Mouse (Mus musculus) embryo, embryonic 11 days (tissue): ENCODE results near the gene Rab7b.

Experiments
- DNase-seq: peaks from one replicate; pipeline ENCODE4 v3.0.0-alpha.2; 2015

The Rab7b gene

DNA sequence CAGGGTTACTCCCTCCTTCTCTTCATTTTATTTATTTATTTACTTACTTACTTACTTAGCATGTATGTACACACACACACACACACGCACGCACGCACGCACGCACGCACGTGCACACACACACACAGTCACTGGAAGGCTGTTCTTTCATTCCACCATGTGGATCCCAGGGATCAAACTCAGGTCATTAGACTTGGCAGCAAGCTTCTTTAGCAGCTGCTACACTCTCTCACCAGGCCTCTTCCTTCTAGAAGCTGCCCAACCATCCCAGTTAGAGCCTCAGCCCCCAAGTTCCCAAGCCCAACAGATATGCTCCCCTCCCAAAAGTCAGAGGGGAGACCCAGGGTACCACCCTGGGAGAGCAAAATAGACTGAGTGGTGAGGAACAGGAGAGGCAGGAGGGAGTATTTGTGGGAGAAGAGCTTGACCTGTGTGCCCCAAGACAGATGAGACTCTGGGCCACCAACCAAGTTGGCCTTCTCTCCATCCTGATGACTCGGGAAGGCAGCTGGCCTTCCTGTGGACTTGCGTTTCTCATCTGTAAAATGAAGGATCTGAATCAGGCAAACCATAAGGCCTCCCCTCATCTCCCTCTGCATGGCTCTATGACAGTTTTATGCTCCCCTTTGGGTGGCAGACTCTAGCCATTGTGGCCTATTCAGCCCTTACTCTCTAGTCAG is 51.1 kb downstream of the Rab7b start:
- DNase-seq = no peak

DNA sequence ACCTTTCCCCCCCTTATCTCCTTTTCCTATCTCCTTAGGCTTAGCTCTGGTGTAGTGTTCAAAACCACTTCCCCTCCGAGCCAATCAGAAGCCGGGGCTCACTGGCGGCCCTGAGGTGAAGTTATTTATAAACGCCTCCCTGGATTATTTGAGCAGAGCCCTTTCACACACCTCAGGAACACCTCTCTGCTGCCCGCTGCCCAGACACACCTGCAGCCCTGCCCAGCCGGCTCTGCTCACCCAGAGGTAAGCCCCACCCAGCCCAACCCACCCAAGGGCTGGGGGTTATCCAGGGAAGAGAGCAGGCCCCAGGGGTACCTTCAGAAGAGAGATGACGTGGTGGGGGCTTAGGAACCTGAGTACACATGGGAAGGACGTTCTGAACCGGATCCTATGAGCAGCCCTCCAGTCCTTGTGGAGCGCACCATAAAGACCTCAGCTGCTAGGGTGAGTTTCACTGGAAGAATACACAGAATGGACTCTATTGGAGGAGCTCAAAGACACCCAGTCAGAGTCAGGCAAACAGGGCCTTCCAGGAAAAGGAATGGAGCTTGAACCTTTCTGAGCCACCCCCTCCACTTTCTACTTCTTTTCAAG is 55.5 kb downstream of the Rab7b start, which contains the start of gene Slc26a9:
Gene Slc26a9, plus strand, starts transcription at position 155 of the 597 bp plus-strand sequence.
- DNase-seq = no peak

DNA sequence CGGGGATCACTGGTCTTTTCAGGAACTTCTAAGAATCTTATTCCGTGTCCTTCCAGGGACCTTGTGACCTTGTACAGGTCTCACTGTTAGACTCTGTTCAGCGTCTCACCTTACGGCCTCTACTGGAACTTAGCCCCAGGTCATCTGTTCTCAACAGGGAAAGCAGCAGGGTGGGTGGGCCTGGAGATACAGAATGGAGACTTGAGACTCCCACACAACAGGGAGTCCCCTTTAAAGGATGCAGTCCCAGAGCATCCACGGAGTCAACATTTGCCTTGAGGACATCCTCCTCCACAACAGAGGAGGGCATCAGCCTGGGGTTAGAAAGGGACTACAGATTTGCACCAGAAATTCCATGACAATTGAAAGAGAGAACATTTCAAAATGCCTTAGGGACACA is 56.9 kb downstream of the Rab7b start:
- DNase-seq = no peak

DNA sequence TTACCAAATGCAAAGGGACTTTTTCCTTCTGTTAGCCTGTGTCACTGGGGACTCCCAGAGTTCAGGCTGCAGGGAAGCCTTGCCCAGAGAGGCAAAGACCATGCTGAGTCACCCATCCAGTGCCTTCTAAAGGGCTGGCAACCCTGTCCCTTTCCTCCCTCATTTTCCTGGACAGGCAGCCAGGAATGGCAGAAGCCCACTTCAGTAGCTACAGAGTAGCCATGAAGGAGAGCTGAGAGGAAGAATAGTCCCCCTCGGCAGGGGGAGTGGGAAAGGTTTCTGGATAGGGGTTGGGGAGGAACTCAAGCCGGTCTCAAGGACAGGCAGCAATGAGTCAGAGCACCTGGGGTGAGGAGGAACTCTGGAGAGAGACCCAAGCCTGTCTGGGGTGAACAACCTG is 59.3 kb downstream of the Rab7b start:
- DNase-seq = no peak

DNA sequence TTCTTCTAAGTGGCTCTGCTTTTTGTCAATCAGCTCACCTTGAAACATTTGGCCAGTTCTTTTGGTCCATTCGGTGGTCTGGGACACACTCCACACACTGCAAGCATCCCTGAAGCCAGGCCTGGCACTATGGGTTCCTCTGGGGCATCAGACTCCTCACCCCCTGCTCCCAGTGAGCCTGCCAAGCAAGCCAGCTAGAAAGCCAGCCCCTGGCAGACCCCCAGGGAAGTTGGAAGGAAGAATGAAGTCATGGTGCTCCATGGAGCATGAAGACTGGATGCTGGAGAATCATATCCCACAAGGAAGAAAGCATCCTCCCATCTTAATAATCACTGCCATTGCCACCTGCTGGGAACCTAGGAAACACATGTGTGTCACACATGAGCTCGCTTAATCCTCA is 60.1 kb downstream of the Rab7b start:
- DNase-seq = no peak

DNA sequence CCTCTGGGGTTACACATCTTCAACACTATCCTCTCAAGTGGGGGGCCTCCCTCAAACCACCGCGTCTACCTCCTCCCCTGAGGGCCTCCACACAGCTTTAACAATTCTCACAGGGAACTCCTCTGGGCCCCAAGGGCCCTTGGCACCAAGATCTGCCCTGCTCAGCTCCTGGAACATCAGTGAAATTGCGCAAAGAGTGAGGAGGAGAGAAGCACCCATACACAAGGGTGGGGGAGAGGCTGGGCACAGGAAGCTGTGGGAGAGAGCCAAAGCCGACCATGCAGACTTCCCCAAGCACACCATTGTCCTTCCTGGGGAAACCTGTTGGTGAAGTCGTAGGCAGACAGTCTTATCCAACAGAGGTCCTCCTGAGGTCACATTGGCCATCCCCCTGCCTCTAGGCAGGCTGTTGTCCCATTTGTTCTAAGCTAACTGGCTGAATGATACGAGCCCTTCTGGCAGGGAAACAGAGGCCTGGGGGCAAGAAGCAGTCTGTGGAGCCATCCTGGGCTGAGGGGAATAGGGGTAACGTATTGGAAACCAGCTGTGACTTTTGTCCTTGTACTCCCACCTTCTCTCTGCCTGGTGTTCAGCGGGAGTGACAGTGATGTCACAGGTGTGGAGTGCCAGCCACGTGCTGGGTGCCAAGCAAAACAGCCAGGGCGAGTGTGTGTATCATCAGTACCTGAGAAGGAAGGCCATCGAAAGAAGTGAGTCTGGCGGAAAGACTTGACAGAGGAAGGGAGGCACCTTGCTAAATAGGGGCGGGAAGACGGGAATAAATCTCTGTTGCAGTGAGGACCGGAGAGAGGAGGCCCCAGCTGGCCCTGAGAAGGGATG is 61.4 kb downstream of the Rab7b start:
- no peak for DNase-seq

DNA sequence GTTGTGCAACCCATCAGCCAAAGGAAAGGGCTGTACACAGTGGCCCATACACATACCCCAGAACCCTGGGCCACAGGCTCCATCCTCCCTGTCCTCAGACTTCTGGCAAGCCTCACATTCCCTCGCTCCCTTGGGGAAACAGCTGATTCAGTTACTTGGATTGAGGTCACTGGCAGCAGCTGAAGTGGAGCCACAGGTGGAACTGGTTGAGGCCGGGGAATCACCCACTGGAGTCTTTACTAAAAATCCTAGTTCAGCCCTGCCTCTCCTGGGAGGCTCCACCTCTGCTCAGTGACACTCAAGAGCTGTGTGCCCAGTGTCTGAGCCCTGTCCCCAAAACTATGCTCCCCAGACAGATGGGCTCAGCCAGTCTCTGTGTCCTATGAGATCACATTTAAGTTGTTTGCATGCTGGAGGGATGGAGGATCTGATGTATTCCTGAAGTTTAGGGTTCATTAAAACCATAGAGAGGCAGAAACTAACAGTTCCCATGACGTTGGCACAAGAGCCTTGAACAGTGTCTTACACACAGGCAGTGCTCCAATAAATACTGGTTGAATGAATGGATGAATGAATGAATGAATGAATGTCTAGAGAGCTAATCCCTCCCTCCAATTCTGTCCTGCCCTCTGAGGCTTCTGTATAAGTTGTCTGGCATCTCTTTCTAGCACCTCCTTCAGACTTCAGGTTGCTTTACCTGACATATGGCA is 62.8 kb downstream of the Rab7b start:
- DNase-seq = peak; percentile 17

DNA sequence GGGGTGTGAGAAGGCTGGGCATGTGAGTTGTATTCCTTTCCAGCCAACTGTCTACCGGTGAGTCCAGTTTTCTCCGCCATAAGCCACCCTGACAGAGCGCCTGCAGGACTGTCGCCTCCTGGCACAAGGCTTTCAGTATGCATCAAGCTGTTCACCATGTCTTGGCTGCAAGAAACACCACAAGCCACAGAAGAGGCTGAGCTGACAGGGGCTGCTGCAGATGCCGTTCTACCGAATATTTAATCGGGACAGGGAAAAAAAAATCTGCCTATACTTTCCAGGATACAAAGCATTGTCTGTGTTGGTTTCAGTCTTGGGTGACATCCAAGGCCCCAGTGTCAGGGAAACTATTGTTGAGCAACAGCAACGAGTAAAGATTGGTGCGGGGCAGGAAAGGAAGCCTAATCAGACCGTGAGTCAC is 63.4 kb downstream of the Rab7b start:
- DNase-seq = no peak

DNA sequence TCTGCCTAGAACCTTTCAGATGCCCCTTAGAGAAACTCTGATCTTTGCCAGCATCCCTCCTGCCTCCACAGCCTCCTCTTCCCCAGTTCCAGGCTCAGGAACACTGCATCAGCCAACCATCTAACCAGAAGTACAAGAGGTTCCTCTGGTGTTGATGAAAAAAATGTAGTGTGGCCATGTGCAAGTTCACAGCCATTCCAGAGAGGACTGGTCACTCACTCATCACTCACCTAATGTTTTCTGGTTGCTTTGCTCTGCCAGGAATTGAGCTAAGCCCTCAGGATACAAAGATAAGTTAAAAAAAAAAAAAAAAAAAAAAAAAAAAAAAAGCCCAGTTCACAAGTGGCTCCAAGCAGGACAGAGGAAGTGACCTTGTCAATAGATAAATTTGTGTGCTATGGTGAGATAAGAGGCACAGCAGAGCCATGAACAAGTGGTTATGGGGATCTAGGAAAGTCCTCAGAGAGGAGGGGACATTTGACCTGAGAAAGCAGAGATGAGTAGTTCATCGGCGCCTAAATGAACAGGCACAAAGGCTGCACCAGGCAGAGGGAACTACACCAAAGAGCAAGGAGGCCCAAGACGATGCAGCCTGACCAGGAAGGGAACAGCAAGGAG is 65.8 kb downstream of the Rab7b start:
- DNase-seq = no peak

DNA sequence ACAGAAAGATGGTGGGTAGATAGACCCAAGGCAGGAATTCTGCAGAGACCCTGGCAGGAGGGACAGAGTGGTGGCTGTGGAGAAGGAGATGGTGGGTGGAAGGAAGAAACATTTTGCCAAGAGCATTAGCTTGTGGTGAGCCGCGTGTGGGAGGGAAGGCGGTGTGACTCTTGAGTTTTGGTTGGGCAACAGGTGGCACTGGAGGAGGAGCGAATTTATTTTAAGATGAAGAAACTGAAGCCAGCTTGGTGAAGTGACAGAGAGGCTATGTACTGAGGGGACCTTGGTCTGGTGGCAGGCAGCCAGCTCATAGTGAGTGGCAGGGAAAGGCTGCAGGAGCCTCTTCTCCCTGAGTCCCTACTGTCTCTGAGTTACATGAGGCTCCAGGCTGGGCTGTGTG is 66.4 kb downstream of the Rab7b start:
- no peak for DNase-seq

DNA sequence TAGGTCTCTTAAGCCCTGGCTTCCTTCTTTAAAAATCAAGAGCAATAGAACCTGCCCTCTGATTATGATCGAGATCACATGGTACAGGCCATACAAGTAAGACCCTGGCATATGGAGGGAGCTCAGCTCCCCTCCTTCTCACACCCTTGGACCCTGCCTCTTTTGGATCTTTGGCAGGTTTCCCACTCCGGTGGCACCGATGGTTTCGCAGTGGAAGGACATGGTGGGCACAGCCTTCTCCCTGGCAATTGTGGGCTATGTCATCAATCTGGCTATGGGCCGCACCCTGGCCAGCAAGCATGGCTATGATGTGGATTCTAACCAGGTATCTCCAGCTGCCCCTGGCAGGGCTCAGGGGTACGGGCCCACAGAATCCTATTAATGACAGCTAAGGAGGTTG is 68.7 kb downstream of the Rab7b start:
- DNase-seq = no peak

DNA sequence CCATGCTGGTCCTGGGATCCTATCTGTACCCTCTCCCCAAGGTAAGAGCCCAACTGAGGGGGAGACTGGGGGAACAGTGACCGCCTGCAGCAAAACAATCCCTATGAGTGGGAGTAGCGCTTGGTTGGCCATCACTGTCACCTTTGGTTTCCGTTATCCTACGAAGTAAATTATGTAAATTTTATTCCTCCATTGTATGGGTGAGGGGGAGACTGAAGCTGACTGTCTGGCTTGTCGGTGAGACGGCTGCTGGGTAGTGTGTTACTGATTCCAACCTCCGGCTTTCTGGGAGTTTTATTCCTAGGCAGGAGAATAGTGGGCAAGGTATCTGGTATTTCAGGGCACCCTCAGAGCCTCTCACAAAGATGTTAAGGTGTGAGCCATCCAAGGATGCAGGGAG is 70.3 kb downstream of the Rab7b start:
- no peak for DNase-seq

DNA sequence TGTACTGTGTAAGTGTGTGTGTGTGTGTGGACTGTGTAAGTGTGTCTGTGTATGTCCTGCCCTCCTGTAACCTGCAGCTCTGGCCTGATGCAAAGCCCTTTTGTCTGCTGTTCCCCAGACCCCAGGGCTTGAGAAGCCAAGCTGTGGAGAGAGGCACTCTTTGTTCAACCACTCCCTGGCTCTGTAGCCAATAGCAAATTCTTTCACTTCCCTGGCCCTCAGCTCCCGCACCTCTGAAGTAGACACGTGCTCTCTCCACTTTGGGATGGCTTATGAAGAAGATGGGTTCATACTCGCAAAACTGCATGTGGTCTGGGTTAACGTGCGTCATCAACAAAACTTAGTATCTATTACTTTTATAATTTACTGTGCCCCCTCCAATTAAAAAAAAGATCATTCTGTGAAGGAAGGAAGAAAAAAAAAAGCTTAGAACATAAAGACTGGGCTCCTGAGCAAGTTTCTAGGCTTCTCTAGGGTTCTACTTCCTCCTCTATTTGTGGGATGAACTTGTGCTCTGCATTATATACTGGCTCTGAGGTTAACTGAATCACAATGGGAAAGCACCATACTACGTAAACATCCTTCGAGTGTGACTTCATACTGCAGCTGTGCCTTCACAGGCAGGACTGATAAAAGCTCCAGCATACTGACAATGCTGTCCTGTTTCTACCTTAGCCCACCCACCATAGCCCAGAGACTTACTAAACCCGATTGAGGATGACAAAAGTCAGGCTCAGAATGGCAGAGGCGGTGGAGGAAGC is 71.4 kb downstream of the Rab7b start:
- peak; percentile 16 for DNase-seq

DNA sequence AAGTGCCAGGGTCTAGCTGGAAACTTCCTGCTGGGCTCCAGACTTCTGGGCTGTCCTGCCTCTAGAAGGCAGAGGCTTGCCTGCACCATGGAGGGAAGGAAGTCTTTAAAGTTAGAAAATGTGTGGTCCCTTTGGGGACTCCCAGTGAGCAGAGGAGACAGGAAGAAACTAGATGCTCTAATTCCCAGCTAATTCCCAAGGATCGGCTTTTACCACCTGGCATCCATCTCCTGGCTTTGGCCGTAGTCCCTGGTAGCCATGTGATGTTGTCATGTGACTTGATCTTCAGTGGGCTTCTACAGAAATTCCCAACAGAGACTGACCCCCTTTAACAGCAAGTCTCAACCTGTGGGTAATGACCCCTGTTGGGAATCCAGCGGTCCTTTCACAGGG is 71.9 kb downstream of the Rab7b start:
- DNase-seq = no peak

DNA sequence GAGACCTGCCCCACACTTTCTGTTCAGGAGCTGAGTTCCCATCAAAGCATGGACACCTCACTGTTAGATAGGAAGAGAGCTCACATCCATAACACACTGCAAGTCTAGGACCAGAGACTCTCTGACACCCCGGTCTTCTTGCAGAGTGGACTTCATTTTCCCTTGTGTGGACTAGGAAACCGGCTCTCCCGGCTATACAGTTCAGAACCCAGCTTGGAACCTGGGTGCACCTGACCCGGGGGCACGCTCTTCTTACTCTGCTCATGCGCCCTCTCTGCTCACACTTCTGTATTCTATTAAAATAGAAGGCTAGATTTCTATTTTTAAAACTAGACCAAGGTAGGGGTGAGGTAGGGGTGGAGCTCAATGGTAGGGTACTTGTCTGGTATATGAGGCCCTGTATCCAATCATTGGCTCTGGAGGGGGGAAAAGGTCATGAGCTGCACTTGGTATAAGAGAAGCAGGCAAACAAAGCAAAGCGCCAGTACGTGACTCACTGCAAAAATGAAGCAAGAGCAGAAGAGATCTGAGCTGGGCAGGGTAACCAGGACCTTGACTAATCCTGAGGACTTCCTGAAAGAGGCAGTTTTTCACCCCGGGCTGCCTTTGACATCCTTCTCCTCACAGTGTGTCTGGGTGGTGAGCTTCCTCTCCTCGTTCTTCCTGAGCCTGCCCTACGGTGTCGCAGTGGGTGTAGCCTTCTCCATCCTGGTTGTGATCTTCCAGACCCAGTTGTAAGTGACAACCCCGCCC is 72.8 kb downstream of the Rab7b start:
- no peak for DNase-seq

DNA sequence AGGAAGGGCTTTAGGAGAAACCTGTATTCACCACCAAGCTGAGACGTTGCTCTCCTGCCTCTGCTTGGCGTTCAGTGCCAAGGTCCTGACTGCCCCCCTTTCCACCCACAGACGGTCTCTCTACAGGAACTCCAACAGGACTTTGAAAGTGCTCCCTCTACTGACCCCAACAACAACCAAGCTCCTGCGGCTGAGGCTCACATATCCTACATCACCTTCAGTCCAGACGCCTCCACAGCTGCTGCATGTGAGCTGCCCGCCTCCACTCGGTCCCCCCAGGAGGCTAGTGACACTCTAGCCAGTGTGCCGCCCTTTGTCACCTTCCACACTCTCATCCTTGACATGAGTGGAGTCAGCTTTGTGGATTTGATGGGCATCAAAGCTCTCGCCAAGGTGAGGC is 75.2 kb downstream of the Rab7b start:
- DNase-seq = no peak

DNA sequence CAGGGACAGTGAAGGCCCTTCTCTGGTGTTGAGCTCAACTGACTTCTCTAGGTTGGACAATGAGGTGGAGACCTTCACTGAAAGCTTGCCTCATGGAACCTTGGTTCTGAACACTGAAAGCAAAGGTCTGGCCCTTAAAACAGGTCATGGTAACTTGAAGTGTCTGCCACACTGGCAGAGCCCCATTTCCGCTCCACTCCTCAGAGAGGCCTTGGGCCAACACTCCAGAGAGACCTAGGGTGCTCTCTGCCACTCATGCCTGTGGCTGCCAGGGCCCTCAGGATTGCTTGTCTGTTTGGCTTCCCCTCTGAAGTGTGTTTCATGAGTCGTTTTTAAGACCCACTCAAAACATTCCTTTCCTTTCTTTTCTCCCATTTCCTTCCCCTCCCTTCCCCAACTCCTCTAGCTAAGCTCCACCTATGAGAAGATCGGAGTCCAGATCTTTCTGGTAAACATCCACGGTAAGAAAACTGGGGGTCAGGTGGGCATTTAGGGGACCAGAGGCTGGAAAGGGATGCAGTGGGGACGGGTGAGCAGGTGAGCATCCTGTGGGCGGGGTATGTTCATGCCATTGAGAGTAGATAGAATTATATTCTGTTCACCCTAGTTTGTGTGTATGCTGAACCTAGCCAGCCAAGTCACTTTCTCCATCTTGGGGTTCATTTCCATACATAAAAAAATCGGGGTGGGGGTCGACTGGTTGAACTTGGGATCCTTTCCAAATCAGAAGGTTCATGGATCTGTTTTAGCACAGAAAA is 76.3 kb downstream of the Rab7b start:
- no peak for DNase-seq
